Mouse (Mus musculus) ES-E14 (cell line): Measurements from ENCODE around the gene Plscr2. TPM values are rescaled to one million over a fixed set of nuclear protein-coding genes. Genes with fewer than 3 reads are reported as not detected.
A peak's percentile ranks its signal among the peaks of the same experiment; 100 is the strongest.
"Not testable (repeated sequence)": the region's sequence is repeated elsewhere in the genome, so short reads cannot be mapped to it uniquely, and the experiment has no call there.

ENCODE experiments used
- DNase-seq: peaks from one replicate; pipeline ENCODE4 v3.0.0-alpha.2; 2013; ENCODE audit warnings: low read depth, low spot score
- H3K27ac ChIP-seq: 2 replicates; pipeline ENCODE4 v1.5.1; 2012; ENCODE audit warnings: low read depth, mild to moderate bottlenecking, low read length, moderate library complexity, mixed read lengths; ENCODE audit not compliant: poor library complexity, insufficient read depth, severe bottlenecking
- H3K36me3 ChIP-seq: 2 replicates; pipeline ENCODE4 v1.6.1; 2012; ENCODE audit warnings: mild to moderate bottlenecking, low read length, moderate library complexity, mixed read lengths; ENCODE audit not compliant: control insufficient read depth, poor library complexity, insufficient read depth, severe bottlenecking
- H3K4me1 ChIP-seq, 2 experiments: fragments of 150-350 bp in 1 of 2; sonication (generic) in 1 of 2; 2 replicates each; pipeline ENCODE4 v1.6.1; 2012; ENCODE audit warnings: low read length in 2 of 2, mild to moderate bottlenecking in 1 of 2, mixed read lengths in 1 of 2; ENCODE audit not compliant: control insufficient read depth in 2 of 2, insufficient read depth in 2 of 2, poor library complexity in 1 of 2
- H3K4me3 ChIP-seq, 2 experiments: fragments of 150-350 bp in 1 of 2; sonication (generic) in 1 of 2; 2 replicates each; pipeline ENCODE4 v1.5.1; 2012; ENCODE audit warnings: low read length in 2 of 2, low read depth in 1 of 2, mild to moderate bottlenecking in 1 of 2, mixed read lengths in 1 of 2; ENCODE audit not compliant: insufficient read depth in 1 of 2, poor library complexity in 1 of 2, severe bottlenecking in 1 of 2
- H3K9ac ChIP-seq: 2 replicates; pipeline ENCODE4 v1.6.1; 2012; ENCODE audit warnings: low read depth, mild to moderate bottlenecking, low read length, mixed read lengths; ENCODE audit not compliant: poor library complexity, insufficient read depth, severe bottlenecking
- H3K9me3 ChIP-seq: fragments of 150-350 bp; sonication (generic); 2 replicates; pipeline ENCODE4 v1.6.1; 2012; ENCODE audit warnings: low read depth, mild to moderate bottlenecking, low read length; ENCODE audit not compliant: control insufficient read depth, insufficient read depth
- CHD2 ChIP-seq: IDR thresholded peaks from 2 replicates; pipeline ENCODE4 v1.6.1; 2014; ENCODE audit warnings: mild to moderate bottlenecking, low read depth, low read length, inconsistent platforms
- HCFC1 ChIP-seq: IDR thresholded peaks from 2 replicates; pipeline ENCODE4 v1.6.1; 2012; ENCODE audit warnings: low read length, inconsistent platforms, borderline replicate concordance; ENCODE audit not compliant: insufficient read depth
- MAFK ChIP-seq: IDR thresholded peaks from 2 replicates; pipeline ENCODE4 v1.6.1; 2014; ENCODE audit warnings: mild to moderate bottlenecking, low read depth, low read length, inconsistent platforms; ENCODE audit not compliant: insufficient read depth
- ZC3H11A ChIP-seq: IDR thresholded peaks from 2 replicates; pipeline ENCODE4 v1.6.1; 2012; ENCODE audit warnings: low read depth, mild to moderate bottlenecking, inconsistent platforms, low read length, borderline replicate concordance
- ZNF384 ChIP-seq: IDR thresholded peaks from 2 replicates; pipeline ENCODE4 v1.6.1; 2012; ENCODE audit warnings: low read depth, low read length, inconsistent platforms
- in situ Hi-C, 2 experiments: fragments of 600-800 bp; cut with MboI; formaldehyde crosslinking; loops; one replicate each; pipeline ENCODE4 v1.15.1; 2025; ENCODE audit warnings: low sequenced_read_pairs in 2 of 2, inconsistent platforms in 1 of 2; ENCODE audit not compliant: unreplicated experiment in 2 of 2
- total RNA-seq: library from RNA; depleted of rRNA; stranded (reverse); fragments of 300-350 nt; gene quantifications from 2 replicates; pipeline ENCODE4 v1.2.3, GENCODE M21; 2012

Gene Plscr2
- total RNA-seq, 1 experiment = 1.7 TPM

- in situ Hi-C loops = no loop called here
- H3K9ac ChIP-seq = no peak overlapping the region
- H3K27ac ChIP-seq = no peak overlapping the region
- H3K4me1 ChIP-seq = no peaks in the 10 kb centered on the region
- DNase-seq = no peak
- no peak overlapping the region for H3K4me3 ChIP-seq
- H3K9me3 ChIP-seq = no peaks in the 10 kb centered on the region
- no peak for TF ChIP-seq ZC3H11A
- TF ChIP-seq ZNF384 = no peak
- TF ChIP-seq HCFC1 = no peak
- TF ChIP-seq MAFK = peak; percentile 47; the same call in 1 of the 2 replicates
- H3K36me3 ChIP-seq = no peaks in the 10 kb centered on the region
Observed at GRCm38 (mm10) chr9:92305075-92305474, 29.7 kb downstream of the Plscr2 start.

- no peak overlapping the region for H3K27ac ChIP-seq
- TF ChIP-seq CHD2 (no peak), MAFK (no peak), ZNF384 (no peak), HCFC1 (no peak)
- DNase-seq = no peak
- H3K4me3 ChIP-seq = no peak overlapping the region
- in situ Hi-C loops = no loop called here
- H3K36me3 ChIP-seq = no peaks in the 10 kb centered on the region
- H3K4me1 ChIP-seq = no peaks in the 10 kb centered on the region
- no peak overlapping the region for H3K9ac ChIP-seq
- H3K9me3 ChIP-seq = no peaks in the 10 kb centered on the region
Observed at GRCm38 (mm10) chr9:92305620-92306220, 30.3 kb downstream of the Plscr2 start.

GRCm38 (mm10) chr9:92309077-92309476, 33.7 kb downstream of the Plscr2 start, which contains the start of gene 1700057G04Rik:
Gene 1700057G04Rik, plus strand, starts transcription at chr9:92309377.
- Histone ChIP-seq H3K4me3 (no peak within 1 kb of the TSS), H3K4me1 (no peaks in the 10 kb centered on the region), H3K9ac (no peak within 1 kb of the TSS), H3K27ac (no peak within 1 kb of the TSS), H3K36me3 (no peaks in the 10 kb centered on the region), H3K9me3 (no peaks in the 10 kb centered on the region)
- no peak for DNase-seq
- in situ Hi-C loops = no loop called here
- no peak for TF ChIP-seq ZNF384

GRCm38 (mm10) chr9:92316791-92317190, 41.4 kb downstream of the Plscr2 start:
- no peak for DNase-seq
- in situ Hi-C loops = no loop called here
- H3K9me3 ChIP-seq = no peaks in the 10 kb centered on the region
- no peak for TF ChIP-seq ZNF384
- no peak for TF ChIP-seq HCFC1
- no peak for TF ChIP-seq CHD2
- no peak for TF ChIP-seq ZC3H11A
- no peak for TF ChIP-seq MAFK
- H3K9ac ChIP-seq = no peak overlapping the region
- no peak overlapping the region for H3K27ac ChIP-seq
- H3K4me1 ChIP-seq = no peaks in the 10 kb centered on the region
- no peak overlapping the region for H3K4me3 ChIP-seq
- no peaks in the 10 kb centered on the region for H3K36me3 ChIP-seq

GRCm38 (mm10) chr9:92325936-92326335, 50.5 kb downstream of the Plscr2 start:
- H3K4me3 ChIP-seq, in situ Hi-C loops, H3K9me3 ChIP-seq, H3K9ac ChIP-seq, H3K27ac ChIP-seq, H3K4me1 ChIP-seq, DNase-seq, H3K36me3 ChIP-seq: not testable (repeated sequence)
